Mouse (Mus musculus) heart, embryonic 14.5 days (tissue): ENCODE data around the gene Ehd4. TPM values are rescaled to one million over a fixed set of nuclear protein-coding genes. Genes with fewer than 3 reads are reported as not detected.

Experiments
- ATAC-seq: fragments of 200-750 bp; cut with Nextera tagmentation; 2 replicates; pipeline ENCODE4 v1.8.0; 2017; ENCODE audit warnings: low read depth, moderate TSS enrichment; ENCODE audit not compliant: insufficient number of reproducible peaks, insufficient read depth, low FRiP score
- H3K27ac ChIP-seq, 2 experiments: fragments of 200-500 bp in 1 of 2; fragments of 300-500 bp in 1 of 2; sonication (generic) in 1 of 2; replicated peaks in 1 of 2; 2 replicates each; pipeline ENCODE4 v1.5.1; 2012 to 2014; ENCODE audit warnings: low read depth in 2 of 2, low read length in 2 of 2, control low read depth in 1 of 2, mild to moderate bottlenecking in 1 of 2, mixed read lengths in 1 of 2; ENCODE audit not compliant: control insufficient read depth in 1 of 2, insufficient read depth in 1 of 2
- H3K27me3 ChIP-seq: fragments of 300-500 bp; sonication (generic); 2 replicates; pipeline ENCODE4 v1.6.1; 2014; ENCODE audit warnings: mild to moderate bottlenecking, low read length, control low read depth; ENCODE audit not compliant: control insufficient read depth, insufficient read depth
- H3K36me3 ChIP-seq: fragments of 300-500 bp; sonication (generic); 2 replicates; pipeline ENCODE4 v1.6.1; 2014; ENCODE audit warnings: mild to moderate bottlenecking, control low read depth, low read length, mixed read lengths; ENCODE audit not compliant: control insufficient read depth, insufficient read depth
- H3K4me1 ChIP-seq, 2 experiments: fragments of 200-500 bp in 1 of 2; fragments of 300-500 bp in 1 of 2; sonication (generic) in 1 of 2; 2 replicates each; pipeline ENCODE4 v1.6.1; 2012 to 2014; ENCODE audit warnings: low read length in 2 of 2, control low read depth in 1 of 2, mixed read lengths in 1 of 2; ENCODE audit not compliant: control insufficient read depth in 2 of 2, insufficient read depth in 2 of 2
- H3K4me2 ChIP-seq: fragments of 300-500 bp; sonication (generic); 2 replicates; pipeline ENCODE4 v1.6.1; 2014; ENCODE audit warnings: mild to moderate bottlenecking, low read length
- H3K4me3 ChIP-seq, 2 experiments: fragments of 200-500 bp in 1 of 2; fragments of 300-500 bp in 1 of 2; sonication (generic) in 1 of 2; 2 replicates each; pipeline ENCODE4 v1.5.1; 2012 to 2014; ENCODE audit warnings: low read length in 2 of 2, mild to moderate bottlenecking in 2 of 2, control low read depth in 1 of 2, low read depth in 1 of 2, moderate library complexity in 1 of 2; ENCODE audit not compliant: control insufficient read depth in 1 of 2, insufficient read depth in 1 of 2
- H3K9ac ChIP-seq: fragments of 300-500 bp; sonication (generic); 2 replicates; pipeline ENCODE4 v1.6.1; 2014; ENCODE audit warnings: mild to moderate bottlenecking, low read length
- H3K9me3 ChIP-seq: fragments of 300-500 bp; sonication (generic); 2 replicates; pipeline ENCODE4 v1.6.1; 2016; ENCODE audit warnings: low read length, control low read depth; ENCODE audit not compliant: control insufficient read depth
- WGBS: fragments of 180-500 bp; shearing (Covaris S2); extraction: QIAGEN DNeasy Blood & Tissue Kit; methylation state at CpG from one replicate; pipeline ENCODE4 v1.1.7; 2014; 5-methylcytosine and 5-hydroxymethylcytosine counted together
- polyA plus RNA-seq: library from polyadenylated mRNA; unstranded; fragments of >200 nt; fragmentation: Nextera tagmentation; extraction: Ambion mirVana; gene quantifications from 2 replicates; pipeline ENCODE4 v1.2.1, GENCODE M21; 2014

Ehd4 gene
- polyA plus RNA-seq, 1 experiment from 2014 or later: 152 TPM

GRCm38 (mm10) chr2:120125461-120125860 lies 28.9 kb downstream of the Ehd4 start:
- peaks cover 51 to 79% of the 10 kb centered on the region in 2 experiments for H3K4me1 ChIP-seq
- 0 out of 4 replicates have a peak overlapping the region, but pooled peaks of 1 of the 2 experiments have one; percentile 28 for H3K27ac ChIP-seq
- ATAC-seq: no peak
- H3K27me3 ChIP-seq: no peaks in the 10 kb centered on the region
- H3K4me2 ChIP-seq: no peak overlapping the region
- no peak overlapping the region for H3K4me3 ChIP-seq
- H3K9me3 ChIP-seq: no peaks in the 10 kb centered on the region
- 100% methylated on average over 1 of the region's 1 CpGs for WGBS
- H3K9ac ChIP-seq: no peak overlapping the region
- peaks cover 38% of the 10 kb centered on the region for H3K36me3 ChIP-seq

- H3K9me3 ChIP-seq: no peaks in the 10 kb centered on the region
- H3K4me1 ChIP-seq: peaks cover 47 to 74% of the 10 kb centered on the region in 2 experiments
- H3K9ac ChIP-seq: no peak overlapping the region
- ATAC-seq: no peak
- H3K4me2 ChIP-seq: no peak overlapping the region
- WGBS: 76% methylated on average over 2 of the region's 2 CpGs
- H3K36me3 ChIP-seq: peaks cover 38% of the 10 kb centered on the region
- no peaks in the 10 kb centered on the region for H3K27me3 ChIP-seq
- H3K27ac ChIP-seq: 0 out of 4 replicates have a peak overlapping the region, but pooled peaks of 1 of the 2 experiments have one; percentile 5
- no peak overlapping the region for H3K4me3 ChIP-seq
These were observed 29.5 kb downstream of the Ehd4 start for GRCm38 (mm10) chr2:120124946-120125345.

DNA sequence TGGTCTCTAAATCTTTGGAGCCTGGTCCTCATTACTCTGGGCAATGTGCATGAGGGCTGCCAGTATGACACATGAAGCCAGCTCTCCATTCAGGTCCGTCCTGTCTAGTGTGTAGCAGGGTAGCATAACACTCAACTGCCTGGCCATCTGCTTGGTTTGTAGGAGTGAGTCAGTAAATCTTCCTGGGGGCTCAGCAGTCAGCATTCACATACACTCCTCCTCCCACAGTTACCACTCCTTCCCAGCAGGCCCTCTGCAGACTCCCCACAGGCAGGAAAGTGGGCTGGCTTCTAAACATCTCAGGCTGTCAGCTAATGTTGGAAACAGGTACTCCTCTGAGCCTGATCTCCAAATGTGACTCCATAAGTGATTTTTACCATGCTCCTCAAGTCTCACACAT lies 30.3 kb downstream of the Ehd4 start:
- H3K36me3 ChIP-seq: peaks cover 38% of the 10 kb centered on the region
- no peak overlapping the region for H3K4me2 ChIP-seq
- no peaks in the 10 kb centered on the region for H3K9me3 ChIP-seq
- H3K4me3 ChIP-seq: no peak overlapping the region
- H3K27ac ChIP-seq: peak overlapping the region in 1 of 2 experiments; percentile 28; a peak in 1 of 4 replicates
- 0 out of 2 replicates have a peak overlapping the region, but pooled peaks have one; percentile 21 for H3K9ac ChIP-seq
- no peaks in the 10 kb centered on the region for H3K27me3 ChIP-seq
- H3K4me1 ChIP-seq: peaks cover 40 to 65% of the 10 kb centered on the region in 2 experiments
- no peak for ATAC-seq
- 69% methylated on average over 1 of the region's 1 CpGs for WGBS

DNA sequence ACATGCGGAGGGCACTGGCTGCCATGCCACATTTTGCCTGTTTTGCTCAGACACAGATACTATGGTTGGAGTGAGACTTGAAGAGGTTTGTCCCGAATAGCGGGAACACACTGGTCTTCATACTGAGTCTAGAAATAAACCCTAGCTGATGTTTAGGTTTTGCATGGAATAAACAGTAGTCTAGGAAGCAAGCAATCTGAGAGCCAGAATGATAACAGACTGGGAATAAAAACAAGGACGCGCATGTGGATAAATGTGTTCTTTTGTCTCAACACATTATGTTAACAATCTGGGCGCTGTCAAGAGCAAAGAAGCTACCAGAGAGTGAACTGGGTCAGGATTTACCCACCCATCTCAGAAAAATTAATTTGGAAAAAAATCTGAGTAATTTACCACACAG lies 31.4 kb downstream of the Ehd4 start:
- WGBS: 70% methylated on average over 6 of the region's 6 CpGs
- peaks cover 29 to 54% of the 10 kb centered on the region in 2 experiments for H3K4me1 ChIP-seq
- ATAC-seq: no peak
- H3K4me2 ChIP-seq: no peak overlapping the region
- H3K36me3 ChIP-seq: peaks cover 46% of the 10 kb centered on the region
- H3K27ac ChIP-seq: no peak overlapping the region
- no peaks in the 10 kb centered on the region for H3K9me3 ChIP-seq
- no peaks in the 10 kb centered on the region for H3K27me3 ChIP-seq
- H3K9ac ChIP-seq: no peak overlapping the region
- H3K4me3 ChIP-seq: no peak overlapping the region

DNA sequence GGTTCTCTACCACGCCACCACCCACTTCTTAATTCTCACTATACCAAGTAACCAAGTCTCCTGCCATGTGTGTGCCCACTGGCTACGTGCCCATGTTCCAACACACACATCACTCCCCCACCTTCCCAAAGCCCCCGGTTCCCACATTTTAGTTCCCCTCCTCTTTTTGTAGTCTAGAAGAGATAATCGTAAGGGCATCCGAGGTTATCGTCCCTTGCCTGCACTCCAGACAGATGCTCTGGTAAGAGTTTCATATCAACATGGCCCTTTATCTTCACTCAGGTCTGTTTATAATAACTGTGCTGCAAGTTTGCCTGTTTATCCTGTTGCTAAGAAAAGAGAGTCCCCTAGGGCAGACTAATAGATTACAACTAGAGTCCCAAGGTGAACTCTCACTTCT lies 37.1 kb downstream of the Ehd4 start:
- Histone ChIP-seq H3K4me1 (peaks cover 15 to 37% of the 10 kb centered on the region in 2 experiments), H3K9ac (no peak overlapping the region), H3K27me3 (no peaks in the 10 kb centered on the region), H3K36me3 (peaks cover 15% of the 10 kb centered on the region), H3K27ac (no peak overlapping the region), H3K9me3 (no peaks in the 10 kb centered on the region), H3K4me3 (no peak overlapping the region), H3K4me2 (no peak overlapping the region)
- ATAC-seq: no peak
- 54% methylated on average over 6 of the region's 6 CpGs for WGBS

DNA sequence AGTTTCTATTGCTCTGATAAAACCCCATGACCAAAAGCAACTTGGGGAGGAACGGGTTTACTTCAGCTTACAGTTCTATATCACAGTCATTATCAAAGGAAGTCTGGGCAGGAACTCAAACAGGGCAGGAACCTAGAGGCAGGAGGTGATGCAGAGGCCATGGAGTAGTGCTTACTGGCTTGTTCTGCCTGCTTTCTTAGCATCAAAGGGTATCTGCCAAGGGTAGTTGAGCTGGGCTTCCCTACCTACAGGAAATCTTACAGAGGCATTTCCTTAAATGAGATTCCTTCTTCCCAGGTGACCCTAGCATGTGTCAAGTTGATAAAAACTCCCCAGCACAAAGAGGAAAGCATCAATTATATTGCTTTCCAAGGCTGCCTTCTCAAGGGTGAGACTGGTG lies 38.0 kb downstream of the Ehd4 start:
- H3K9me3 ChIP-seq: no peaks in the 10 kb centered on the region
- H3K4me1 ChIP-seq: peaks cover 12 to 32% of the 10 kb centered on the region in 2 experiments
- H3K4me3 ChIP-seq: no peak overlapping the region
- H3K27me3 ChIP-seq: no peaks in the 10 kb centered on the region
- WGBS: 39% methylated on average over 1 of the region's 1 CpGs
- no peak overlapping the region for H3K9ac ChIP-seq
- H3K36me3 ChIP-seq: peaks cover 15% of the 10 kb centered on the region
- H3K27ac ChIP-seq: no peak overlapping the region
- no peak for ATAC-seq
- no peak overlapping the region for H3K4me2 ChIP-seq

DNA sequence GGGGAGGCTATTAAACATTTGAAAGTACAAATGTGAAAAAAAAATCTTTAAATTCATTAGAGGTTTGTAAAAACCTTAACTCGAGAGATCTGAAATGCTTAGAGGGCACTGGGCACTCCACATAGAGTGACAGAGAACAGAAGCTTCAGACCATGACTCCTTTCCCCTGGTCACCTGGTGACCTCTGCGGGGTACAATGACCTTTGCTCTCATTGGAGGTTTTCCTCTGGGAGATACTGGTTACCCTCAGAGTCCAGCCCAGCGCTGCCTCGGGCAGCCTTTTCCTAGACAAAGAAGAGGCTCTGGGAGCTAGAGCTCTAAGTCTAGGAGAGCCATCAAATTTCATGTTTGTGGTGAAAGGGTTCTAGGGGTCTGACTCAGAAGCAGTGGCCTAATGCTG lies 39.4 kb downstream of the Ehd4 start:
- no peak overlapping the region for H3K4me2 ChIP-seq
- H3K36me3 ChIP-seq: peaks cover 15% of the 10 kb centered on the region
- H3K9ac ChIP-seq: no peak overlapping the region
- peak overlapping the region in 1 of 2 experiments; percentile 10; a peak in 1 of 4 replicates for H3K27ac ChIP-seq
- no peak for ATAC-seq
- no peak overlapping the region for H3K4me3 ChIP-seq
- H3K9me3 ChIP-seq: no peaks in the 10 kb centered on the region
- H3K4me1 ChIP-seq: peaks cover 18 to 36% of the 10 kb centered on the region in 2 experiments
- no peaks in the 10 kb centered on the region for H3K27me3 ChIP-seq
- WGBS: 81% methylated on average over 4 of the region's 4 CpGs

DNA sequence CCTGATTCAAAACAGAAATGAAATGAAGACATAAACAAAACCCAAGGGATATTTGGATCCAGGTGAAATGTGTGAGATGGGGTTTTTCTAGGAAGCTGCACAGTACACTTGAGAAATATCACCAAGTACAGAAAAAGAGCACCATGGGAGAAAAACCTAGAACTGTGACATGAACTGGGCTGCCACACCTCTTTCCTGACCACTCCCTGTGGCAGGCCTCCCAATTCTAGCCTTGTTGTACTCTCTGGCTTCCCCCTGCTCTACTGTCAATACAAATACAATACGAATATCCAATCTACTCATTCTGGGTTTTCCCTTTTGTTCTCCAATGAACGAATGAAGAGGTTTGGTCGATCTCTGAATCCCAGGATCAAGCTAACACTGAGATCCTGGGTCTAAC lies 40.4 kb downstream of the Ehd4 start:
- H3K4me1 ChIP-seq: peaks cover 18 to 36% of the 10 kb centered on the region in 2 experiments
- ATAC-seq: no peak

More for the DNA sequence above, 40.4 kb downstream of the Ehd4 start:
- H3K27me3 ChIP-seq: no peaks in the 10 kb centered on the region
- no peak overlapping the region for H3K9ac ChIP-seq
- WGBS: 71% methylated on average over 3 of the region's 3 CpGs
- no peaks in the 10 kb centered on the region for H3K9me3 ChIP-seq
- H3K36me3 ChIP-seq: peaks cover 14% of the 10 kb centered on the region
- H3K4me3 ChIP-seq: no peak overlapping the region
- peak overlapping the region in 1 of 2 experiments; percentile 10; a peak in 2 of 4 replicates for H3K27ac ChIP-seq
- no peak overlapping the region for H3K4me2 ChIP-seq
